Mouse (Mus musculus) Muller cell, postnatal 12 days (primary cell): Measurements from ENCODE around the gene Nup188.

Source experiments
- DNase-seq: peaks from one replicate; pipeline ENCODE4 v3.0.0-alpha.2; 2015; ENCODE audit errors: inconsistent ontology term

Nup188 gene

DNA sequence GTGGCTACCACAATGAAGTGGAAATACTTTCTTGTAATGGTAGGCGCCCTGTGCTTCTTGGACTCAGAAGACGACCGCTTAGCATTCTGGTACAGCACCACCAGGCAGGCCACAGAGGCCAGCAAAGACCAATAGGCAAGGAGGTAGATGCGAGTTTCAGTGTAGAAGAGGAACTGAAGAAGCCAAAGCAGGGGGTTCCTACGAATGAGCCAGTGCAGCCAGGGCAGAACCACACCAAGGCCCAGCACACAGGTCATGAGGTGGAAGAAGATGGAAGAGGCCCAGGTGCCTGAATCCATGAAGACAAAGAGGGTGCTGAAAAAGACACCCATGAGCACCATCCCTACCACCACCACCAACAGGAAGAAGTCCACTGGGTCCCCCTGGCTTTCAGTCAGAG is 1.2 kb upstream of the Nup188 start:
- no peak for DNase-seq

DNA sequence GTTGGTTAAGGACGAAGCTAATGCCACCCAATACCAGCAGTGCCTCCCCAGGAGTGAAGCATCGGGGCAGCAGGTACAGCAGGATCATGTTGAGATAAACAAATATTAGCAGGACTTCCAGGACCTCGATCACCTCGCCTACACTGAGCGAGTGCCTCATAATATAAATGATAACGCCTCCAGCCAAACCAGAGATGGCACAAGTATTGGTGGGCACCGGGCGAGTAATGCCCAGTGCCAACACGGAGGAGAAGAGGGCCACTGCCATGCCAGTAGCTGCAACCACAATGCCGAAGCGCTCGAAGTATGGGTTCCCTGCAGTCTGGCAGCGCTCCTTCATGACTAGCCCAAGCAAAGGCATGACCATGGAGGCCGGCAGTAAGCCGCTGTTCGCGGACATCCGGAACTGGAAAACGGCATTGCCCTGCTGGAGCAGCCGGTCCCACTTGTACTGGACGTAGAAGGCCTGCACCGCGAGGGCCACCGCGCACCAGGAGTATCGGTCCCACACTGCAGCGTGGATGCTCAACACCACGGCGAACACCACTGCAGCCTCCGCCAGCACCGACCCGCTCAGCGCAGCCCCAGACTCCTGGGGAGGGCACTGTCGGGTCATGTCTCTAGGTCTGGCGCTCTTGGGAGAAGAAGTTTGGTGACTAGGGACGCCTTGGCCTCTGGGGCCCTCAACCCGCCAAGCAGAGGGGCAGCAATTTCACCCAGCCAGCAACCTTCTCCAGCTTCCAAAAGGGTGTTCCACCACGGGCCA is 598 bp upstream of the Nup188 start:
- DNase-seq: no peak

DNA sequence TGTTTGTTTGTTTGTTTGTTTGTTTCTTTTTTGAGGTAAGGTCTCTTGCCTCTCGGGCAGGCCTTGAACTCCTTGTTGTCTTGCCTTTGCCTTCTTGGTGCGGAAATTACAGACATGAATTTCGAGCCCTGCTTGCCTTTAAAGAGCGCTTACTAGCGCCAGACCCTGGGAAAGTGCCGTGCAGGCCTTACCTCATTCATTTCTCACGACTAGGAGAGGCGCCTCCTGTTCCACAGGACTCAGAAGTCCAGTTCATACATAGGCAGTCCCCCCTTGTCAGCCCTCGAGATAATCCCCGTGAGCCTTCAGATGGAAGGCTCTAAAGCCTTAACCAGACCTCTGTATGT is 803 bp downstream of the Nup188 start:
- DNase-seq: no peak

DNA sequence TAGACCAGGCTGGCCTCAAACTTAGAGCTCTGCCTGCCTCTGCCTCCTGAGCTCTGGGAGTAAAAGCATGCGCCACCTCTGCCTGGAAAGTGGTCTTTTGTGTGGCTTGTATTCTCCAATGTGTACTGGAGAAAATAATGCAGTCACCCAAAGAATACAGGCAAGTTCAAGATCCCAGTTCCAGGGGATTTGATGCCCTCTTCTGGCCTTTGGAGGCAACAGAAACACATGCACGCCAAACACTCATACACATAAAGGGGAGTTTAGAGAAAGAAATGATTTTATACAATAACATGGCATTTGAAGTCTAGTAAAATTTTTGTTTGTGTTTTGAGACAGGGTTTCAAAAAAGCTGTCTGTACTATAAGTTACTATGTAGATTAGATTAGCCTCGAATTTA is 13.3 kb downstream of the Nup188 start:
- DNase-seq: no peak

DNA sequence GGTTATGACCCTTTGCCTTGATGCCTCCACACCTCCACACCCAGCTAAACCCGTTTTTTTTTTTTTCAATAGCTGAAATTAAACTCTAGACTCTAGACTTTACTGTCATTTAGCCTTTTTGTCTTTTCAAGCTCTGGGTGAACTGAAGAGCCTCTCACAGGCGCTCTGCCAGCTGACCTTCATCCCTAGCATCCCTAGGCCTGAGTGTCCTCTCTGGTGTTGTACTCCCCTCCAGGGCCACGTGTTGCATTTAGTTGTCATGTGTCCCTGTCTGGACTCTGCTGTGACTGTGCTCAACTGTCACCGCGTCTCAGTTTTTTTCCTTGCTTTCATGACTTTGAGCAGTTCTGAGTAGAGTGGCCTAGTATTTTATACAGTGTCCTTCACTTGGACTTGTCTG is 13.8 kb downstream of the Nup188 start:
- DNase-seq: no peak

DNA sequence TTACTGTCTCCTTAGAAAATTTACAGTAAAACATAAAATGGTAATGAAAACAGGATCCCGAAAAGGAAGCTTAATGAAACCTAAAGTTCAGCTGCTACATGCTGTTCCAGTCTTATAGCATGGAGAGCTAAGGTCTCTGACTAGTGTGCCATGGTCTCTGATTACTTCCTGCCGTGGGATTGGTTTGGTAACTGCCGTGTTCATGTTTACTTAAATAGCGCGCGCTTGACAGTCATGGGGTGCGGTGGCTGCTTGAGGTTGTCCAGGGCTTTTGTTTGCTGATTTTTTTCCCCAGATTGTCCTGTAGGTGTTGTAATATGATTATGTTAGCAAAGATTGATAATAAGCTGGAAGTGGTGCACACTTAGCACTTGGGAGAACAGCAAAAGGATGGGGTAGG is 19.9 kb downstream of the Nup188 start:
- no peak for DNase-seq

DNA sequence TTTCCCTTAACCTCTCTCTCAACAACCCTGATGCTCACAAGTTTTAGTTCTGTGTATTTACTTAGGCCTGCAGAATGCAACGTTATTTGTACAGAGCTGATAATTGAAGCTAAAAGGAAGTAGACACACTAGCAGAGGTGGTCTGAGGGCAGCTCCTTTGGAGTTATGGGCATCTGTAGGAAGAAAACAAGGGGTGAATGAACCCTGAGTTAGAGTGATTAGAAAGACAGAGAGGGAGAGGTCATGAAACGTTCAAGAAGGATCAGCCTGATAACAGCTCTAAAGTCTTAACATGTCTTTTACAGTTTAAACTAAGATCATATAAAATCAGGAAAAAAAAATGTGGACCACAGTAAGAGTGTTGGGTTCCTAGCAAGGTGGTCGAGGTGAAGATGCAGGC is 23.2 kb downstream of the Nup188 start:
- no peak for DNase-seq

DNA sequence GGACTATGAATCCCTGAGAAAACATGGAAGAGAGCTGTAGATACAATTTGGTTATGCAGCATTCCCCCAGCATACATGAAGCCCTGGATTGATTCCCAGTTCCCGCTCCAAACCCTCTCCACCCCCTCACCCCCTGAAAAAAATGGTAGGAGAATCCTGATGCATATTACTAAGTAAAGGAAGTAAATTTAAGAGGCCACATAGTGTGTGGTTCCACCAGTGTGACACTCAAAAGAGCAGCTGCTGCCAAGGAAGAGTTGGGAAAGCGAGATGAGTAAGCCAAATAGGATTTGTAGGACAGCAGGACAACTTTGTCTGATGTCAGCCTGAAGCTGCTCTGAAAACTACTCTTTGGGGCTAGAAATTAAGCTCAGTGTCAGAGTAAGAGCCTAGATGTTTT is 25.3 kb downstream of the Nup188 start:
- peak; percentile 3 for DNase-seq

DNA sequence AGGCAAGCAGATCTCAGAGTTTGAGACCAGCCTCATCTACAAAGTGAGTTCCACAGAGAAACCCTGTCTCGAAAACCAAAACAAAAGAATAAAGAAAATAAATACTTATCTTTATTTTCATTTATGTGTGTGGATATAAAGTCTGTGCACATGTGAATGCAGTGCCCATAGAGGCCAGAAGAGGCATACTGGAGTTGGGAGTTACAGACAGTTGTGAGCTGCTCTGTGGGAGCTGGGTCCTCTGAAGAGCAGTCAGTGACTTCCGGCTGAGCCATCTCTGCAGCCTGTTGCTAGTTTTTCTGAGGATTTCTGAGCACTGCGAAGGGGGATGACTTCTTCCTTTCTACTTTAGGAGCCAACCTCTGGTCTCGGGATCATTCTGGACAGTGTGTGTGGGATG is 29.9 kb downstream of the Nup188 start:
- no peak for DNase-seq

DNA sequence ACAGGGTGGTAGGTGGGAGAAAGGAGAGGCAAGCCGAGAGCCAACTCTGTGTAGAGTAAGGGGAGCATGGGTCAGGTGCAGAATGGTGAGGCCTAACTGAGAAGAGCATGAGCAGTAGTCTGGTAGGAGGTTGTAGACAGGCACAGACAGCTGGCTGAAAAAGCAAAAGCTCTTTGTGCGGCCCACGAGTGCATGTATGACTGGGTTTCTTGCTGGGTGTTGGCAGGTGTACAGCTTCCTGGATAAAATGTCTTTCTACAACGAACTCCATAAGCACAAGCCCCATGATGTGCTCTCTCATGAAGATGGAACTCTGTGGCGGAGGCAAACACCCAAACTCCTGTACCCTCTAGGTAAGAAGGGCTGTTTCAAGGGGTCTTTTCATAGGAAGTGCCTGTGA is 30.8 kb downstream of the Nup188 start:
- DNase-seq: no peak

DNA sequence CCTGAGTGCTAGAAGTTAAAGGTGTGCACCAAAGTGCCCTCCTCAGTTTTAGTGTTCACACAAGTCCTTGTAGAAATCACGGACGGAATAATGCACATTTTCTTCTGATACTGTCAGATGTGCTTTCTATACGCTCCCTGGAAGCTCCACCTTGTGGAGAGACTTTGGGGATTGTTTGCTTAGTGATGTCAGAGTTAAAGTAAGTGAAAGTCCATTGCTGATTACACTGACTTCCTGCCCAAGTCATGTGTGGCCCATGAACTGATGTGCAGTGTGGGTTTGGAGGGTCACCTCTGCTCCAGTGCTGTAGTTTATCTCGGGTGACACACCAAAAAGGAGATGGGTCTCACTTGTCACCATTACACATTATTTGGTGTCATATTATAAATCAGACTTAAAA is 33.1 kb downstream of the Nup188 start:
- DNase-seq: no peak

DNA sequence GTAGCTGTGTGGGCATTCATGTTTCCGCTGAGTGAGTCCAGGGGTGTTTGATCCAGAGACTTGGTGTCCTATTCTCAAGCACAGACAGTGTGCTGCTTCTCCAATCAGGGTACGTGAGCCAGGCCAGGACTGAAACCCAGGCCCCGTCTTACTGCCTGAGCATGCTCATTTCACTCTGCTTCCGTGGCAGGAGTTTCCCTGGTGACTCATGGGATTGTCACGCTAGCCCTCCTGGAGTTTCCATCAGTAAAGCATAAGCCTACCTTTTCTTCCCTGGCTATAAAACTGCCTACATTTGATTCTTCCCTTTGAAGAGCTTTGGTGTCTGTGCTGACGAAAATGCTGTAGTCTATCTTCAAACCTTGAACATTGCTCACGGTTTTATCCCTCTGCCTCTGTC is 36.9 kb downstream of the Nup188 start:
- DNase-seq: no peak

DNA sequence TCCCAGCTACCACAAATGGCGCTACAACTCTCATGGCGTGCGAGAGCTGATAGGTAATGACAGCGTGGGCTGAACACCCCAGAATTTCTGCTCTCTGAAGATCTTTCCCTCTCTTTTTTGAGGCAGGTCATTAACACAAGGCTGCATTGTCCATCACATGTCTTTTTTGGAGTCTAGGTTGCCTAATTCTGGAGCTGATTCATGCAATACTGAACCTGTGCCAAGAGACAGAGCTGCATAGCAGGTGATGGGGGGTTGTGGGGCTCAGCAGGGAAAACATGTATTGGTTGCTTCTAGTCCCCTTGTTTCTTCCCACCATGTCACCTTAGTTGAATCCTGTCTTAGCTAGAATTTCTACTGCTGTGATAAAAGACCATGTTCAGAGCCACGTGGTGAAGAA is 39.1 kb downstream of the Nup188 start:
- no peak for DNase-seq

DNA sequence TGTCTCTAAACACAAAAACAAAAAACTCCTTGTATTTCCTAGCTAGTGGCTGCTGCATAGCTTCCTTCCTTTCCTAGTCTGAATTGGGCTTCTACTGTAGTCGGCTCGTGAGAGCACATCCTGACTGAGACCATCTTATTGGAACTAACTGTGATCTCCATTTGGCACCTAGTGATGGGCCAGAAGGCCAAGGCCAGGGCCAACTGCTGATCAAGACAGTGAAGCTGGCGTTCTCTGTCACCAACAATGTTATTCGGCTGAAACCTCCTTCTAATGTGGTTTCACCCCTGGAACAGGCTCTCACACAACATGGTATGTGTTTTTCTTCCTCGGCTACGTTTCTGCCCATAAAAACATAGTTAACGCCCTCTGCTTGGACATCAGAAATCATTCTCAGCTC is 41.1 kb downstream of the Nup188 start:
- no peak for DNase-seq

DNA sequence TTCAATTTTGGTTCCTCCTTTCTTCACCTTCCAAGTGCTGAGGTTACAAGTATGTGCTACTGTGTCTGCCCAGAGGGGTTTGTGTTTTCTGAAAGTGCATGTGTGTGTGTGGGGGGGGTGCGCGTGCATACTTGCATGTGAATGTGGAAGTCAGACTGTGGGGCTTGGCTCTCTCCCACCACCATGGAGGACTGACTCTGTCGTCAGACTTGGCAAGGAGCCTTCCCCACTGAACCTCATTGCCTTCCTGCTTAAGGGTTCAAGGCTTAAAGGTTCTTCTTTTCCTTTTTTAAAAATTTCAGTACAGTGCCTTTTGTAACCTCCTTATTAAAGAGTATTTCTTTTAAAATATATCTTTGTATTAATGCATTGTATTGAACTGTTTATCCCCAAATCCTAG is 42.6 kb downstream of the Nup188 start:
- DNase-seq: no peak

DNA sequence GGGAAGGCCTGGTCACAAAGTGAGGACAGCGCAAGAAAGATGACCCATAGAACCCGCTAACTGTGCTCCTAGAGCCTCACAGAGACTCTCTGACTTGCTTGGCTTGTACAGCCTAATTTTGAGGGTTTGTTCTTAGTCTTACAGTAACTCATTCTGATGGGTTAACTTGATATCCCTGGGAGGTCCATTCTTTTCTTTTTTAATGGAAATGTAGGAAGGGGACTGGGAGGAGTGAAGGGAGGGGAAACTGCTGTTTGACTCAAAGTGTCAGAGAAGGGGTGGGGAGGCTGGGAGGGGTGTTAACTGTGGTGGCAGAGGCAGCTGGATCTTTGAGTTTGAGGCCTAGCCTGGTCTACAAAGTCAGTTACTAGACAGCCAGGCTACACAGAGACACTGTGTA is 49.1 kb downstream of the Nup188 start:
- no peak for DNase-seq

DNA sequence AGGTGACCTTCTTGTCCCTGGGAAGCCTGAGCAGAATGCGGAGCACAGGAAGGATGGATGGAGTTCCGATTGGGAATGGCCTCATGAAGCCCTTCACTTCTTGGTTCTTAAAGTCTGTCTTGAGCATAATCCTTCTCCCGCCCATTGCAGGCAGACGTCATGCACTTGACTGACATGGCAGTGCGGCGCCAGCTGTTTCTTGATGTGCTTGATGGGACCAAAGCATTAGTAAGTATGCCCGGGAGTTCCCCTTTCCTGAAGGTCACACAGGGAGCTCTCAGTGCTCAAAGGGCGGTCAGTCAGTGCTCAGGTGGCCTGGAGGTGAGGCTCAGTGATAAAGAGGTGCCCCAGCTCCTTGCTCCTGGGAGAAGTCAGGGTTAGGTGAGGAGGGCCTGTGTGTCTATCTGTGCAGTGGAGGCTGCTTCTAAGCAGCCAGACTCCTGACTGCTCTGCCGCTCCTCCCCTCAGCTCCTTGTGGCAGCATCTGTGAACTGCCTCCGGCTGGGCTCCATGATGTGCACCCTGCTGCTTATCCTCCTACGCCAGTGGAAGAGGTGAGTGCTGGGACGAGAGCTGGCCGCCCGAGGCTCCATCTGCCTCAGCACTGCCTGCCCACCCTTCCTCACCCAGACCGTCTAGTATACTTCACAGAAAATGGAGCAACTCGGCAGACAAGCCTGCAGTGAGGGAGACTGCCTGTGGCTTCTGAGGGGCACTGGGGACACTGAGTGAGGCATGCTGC is 50.1 kb downstream of the Nup188 start:
- no peak for DNase-seq

DNA sequence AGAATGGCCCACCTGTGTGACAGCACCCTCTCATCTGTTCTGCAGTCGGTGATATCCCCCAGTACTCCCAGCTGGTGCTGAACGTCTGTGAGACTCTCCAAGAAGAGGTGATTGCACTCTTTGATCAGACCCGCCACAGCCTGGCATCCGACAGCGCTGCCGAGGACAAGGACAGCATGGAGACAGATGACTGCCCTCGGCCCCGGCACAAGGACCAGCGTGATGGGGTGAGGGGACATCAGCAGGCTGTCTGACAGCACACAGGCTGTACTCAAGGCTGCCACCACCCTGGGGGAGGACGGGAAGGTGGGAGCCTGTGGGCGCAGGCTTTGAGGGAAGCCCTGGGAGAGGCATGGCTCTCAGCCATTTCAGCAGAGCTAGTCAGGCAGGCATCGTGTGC is 51.0 kb downstream of the Nup188 start:
- DNase-seq: no peak

DNA sequence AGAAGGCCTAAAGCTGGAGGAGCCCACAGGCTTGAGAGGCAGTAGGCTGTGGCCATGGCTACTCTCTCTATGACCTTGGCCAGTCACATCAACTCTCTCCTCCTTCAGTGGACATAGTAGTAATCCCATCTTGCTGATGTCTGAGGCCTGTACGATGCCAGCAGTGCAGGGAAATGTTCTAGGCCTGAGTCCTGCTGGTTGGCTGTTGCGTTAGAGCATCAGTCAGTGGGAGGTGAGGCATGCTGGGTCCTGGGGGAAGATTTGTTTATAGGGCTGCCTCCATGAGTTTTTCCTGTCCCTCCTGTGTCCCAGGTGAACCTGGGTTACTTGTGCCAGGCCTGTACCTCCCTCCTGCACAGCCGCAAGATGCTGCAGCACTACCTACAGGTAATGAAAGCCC is 55.9 kb downstream of the Nup188 start:
- DNase-seq: no peak

DNA sequence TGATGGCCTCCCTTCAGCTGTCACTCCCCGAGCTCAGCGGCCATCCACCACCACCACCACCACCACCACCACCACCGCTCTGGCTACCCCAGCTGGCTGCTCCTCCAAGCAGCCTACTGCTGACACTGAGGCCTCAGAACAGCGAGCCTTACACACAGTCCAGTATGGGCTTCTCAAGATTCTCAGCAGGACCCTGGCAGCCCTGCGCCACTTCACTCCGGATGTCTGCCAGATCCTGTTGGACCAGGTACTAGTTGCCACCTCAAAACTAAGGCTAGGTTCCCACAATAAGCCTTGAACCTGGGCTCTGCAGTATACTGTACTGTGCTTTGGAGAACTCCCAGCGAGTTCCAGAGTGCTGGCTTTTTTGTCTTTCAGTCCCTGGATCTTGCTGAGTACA is 56.3 kb downstream of the Nup188 start:
- no peak for DNase-seq

DNA sequence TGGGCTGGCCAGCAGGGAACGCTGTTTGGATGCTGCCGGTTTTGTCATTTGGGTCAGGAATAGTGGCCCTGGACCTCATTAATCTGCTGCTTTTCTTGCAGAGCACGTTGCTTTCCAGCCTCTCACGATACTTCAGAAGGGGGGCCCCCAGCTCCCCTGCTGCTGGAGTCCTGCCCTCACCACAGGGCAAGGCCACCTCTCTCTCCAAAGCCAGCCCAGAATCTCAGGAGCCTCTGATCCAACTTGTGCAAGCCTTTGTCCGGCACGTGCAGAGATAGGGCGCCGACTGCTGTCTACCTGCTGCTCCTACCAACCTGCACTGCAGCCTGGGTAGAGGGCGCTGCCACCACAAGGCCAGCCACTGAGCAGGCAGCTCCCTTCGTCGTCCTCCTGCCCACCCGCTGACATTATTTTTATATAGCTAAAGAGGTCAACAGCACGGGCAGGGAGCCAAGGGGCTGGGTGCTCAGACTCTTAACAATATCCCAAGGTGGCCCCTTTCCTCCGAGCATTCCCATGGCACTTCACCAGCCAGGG is 57.5 kb downstream of the Nup188 start:
- no peak for DNase-seq

DNA sequence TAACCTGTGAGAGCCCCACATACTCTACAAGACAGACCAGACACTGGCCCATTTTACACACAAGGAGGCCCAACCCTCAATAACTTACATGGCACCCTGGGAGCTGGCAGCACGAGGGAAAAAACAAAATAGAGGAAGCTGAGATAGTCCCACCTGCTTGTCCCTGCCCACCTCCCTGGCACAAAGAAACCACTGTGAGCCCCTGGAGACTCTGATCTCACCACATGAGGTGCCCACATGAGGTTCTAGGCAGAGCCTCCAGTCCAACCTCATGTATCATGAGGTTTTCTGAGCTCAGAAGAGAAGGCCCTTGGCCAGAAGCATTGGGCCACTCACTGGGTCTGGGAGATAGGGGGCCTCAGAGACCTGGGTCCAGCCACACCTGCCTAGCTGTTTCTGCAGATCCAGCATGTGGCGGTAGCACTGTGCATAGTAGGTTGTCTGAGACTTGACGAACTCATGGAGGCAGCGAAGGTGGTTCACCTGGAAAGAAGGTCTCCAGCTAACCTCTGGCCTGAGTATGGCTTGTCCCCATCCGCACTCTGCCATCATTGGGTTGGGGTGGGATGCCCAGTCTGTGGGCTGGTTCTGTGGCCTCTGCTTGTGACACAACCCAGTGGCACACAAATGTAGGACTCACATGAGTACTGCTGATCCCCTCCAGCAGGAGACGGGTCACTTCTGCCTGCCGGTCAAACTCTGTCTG is 59.9 kb downstream of the Nup188 start:
- DNase-seq: no peak

DNA sequence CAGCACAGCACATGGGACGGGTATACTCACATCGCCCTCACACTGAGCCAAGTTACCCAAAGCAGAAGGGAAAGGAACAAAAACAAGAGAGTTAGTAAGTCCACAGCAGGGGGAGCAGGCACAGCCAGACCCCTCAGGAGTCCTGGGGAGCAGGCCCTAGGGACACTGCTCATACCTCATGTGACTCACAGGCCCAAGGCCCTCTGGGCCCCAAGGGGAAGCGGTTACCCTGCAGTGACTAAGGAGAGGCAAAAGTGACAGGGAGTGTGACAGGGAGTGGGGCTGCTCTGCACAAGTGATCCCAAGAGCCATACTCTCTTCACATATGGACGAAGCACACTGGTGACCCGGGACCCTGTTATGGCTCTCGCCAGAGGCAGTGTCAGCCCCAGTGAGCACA is 63.0 kb downstream of the Nup188 start:
- DNase-seq: no peak
